Mouse (Mus musculus): ENCODE results near the gene Gm20662. TPM values are rescaled to one million over a fixed set of nuclear protein-coding genes. Genes with fewer than 3 reads are reported as not detected.

Gm20662 gene
- polyA plus RNA-seq, 1 experiment from 2014 or later = 0.13 TPM

- peaks cover 33% of the 10 kb centered on the region for H3K27me3 ChIP-seq (ENCODE audit: control insufficient read depth, insufficient read depth, low read length)
- no peaks in the 10 kb centered on the region for H3K9me3 ChIP-seq (ENCODE audit: control insufficient read depth, low read length)
- H3K4me1 ChIP-seq (ENCODE audit: control insufficient read depth, insufficient read depth, low read length) = peaks cover 7% of the 10 kb centered on the region; the same call in 1 of the 2 replicates
- no peak within 1 kb of the TSS for H3K27ac ChIP-seq (ENCODE audit: low read depth, low read length)
- ATAC-seq (ENCODE audit: insufficient read depth, low FRiP score, low TSS enrichment) (no peak), DNase-seq (ENCODE audit: low spot score) (no peak)
- peak within 1 kb of the TSS; percentile 81 for H3K4me2 ChIP-seq (ENCODE audit: low read depth)
- H3K36me3 ChIP-seq (ENCODE audit: control insufficient read depth, insufficient read depth, low read length) = no peaks in the 10 kb centered on the region
- WGBS = 77% methylated on average over 5 of the region's 5 CpGs
- peak within 1 kb of the TSS; percentile 79 for H3K9ac ChIP-seq (ENCODE audit: low read length)
- peak within 1 kb of the TSS; percentile 57 for H3K4me3 ChIP-seq (ENCODE audit: low read depth, low read length)
Observed at GRCm38 (mm10) chr9:108080168-108080567, 84.0 kb downstream of the Gm20662 start, which contains the start of gene Mst1. Gene Mst1 (plus strand): TSS chr9:108080436.

DNA sequence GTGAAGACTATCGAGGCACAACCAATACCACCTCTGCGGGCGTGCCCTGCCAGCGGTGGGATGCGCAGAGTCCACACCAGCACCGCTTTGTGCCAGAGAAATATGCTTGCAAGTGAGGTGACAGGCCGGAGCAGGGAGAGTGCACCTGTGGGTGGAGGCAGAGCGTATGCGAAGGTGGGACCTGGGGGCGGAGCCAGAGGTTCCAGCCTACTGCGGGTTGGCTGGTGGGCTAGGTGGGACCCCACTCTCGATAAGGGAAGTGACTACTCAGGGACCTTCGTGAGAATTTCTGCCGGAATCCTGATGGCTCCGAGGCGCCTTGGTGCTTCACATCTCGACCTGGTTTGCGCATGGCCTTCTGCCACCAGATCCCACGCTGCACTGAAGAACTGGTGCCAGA, 86.4 kb downstream of the Gm20662 start:
- DNase-seq (ENCODE audit: low spot score) (no peak), ATAC-seq (ENCODE audit: insufficient read depth, low FRiP score, low TSS enrichment) (no peak)
- Histone ChIP-seq H3K4me3 (ENCODE audit: low read depth, low read length) (no peak overlapping the region), H3K36me3 (ENCODE audit: control insufficient read depth, insufficient read depth, low read length) (peaks cover 16% of the 10 kb centered on the region), H3K27me3 (ENCODE audit: control insufficient read depth, insufficient read depth, low read length) (peaks cover 33% of the 10 kb centered on the region), H3K4me2 (ENCODE audit: low read depth) (no peak overlapping the region), H3K27ac (ENCODE audit: low read depth, low read length) (no peak overlapping the region), H3K9ac (ENCODE audit: low read length) (no peak overlapping the region), H3K9me3 (ENCODE audit: control insufficient read depth, low read length) (no peaks in the 10 kb centered on the region), H3K4me1 (ENCODE audit: control insufficient read depth, insufficient read depth, low read length) (peaks cover 7% of the 10 kb centered on the region; the same call in 1 of the 2 replicates)
- WGBS = 5% methylated on average over 19 of the region's 19 CpGs

DNA sequence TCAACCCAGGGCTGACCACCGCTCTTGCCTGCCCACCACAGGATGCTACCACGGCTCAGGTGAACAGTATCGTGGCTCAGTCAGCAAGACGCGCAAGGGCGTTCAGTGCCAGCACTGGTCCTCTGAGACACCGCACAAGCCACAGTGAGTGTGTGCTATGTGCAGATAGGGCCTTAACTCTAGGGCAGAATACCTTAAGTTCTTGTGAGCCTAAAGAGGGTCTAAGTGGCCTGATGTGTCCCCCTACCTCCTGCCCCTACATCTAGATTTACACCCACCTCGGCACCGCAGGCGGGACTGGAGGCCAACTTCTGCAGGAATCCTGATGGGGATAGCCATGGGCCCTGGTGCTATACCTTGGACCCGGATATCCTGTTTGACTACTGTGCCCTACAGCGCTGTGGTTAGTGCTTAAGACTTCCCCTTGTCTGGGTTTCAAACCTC, 86.9 kb downstream of the Gm20662 start, which contains the start of gene Rnf123:
TSS of gene Rnf123 (minus strand) at position 359 of the 444 bp plus-strand sequence.
- DNase-seq (ENCODE audit: low spot score) (no peak), ATAC-seq (ENCODE audit: insufficient read depth, low FRiP score, low TSS enrichment) (no peak)
- H3K27me3 ChIP-seq (ENCODE audit: control insufficient read depth, insufficient read depth, low read length) = peaks cover 33% of the 10 kb centered on the region
- H3K4me1 ChIP-seq (ENCODE audit: control insufficient read depth, insufficient read depth, low read length) = peaks cover 7% of the 10 kb centered on the region; the same call in 1 of the 2 replicates
- WGBS = 36% methylated on average over 12 of the region's 12 CpGs
- H3K27ac ChIP-seq (ENCODE audit: low read depth, low read length) = no peak within 1 kb of the TSS
- no peaks in the 10 kb centered on the region for H3K9me3 ChIP-seq (ENCODE audit: control insufficient read depth, low read length)
- peaks cover 16% of the 10 kb centered on the region for H3K36me3 ChIP-seq (ENCODE audit: control insufficient read depth, insufficient read depth, low read length)
- H3K4me2 ChIP-seq (ENCODE audit: low read depth) = no peak within 1 kb of the TSS
- no peak within 1 kb of the TSS for H3K9ac ChIP-seq (ENCODE audit: low read length)
- H3K4me3 ChIP-seq (ENCODE audit: low read depth, low read length) = no peak within 1 kb of the TSS

DNA sequence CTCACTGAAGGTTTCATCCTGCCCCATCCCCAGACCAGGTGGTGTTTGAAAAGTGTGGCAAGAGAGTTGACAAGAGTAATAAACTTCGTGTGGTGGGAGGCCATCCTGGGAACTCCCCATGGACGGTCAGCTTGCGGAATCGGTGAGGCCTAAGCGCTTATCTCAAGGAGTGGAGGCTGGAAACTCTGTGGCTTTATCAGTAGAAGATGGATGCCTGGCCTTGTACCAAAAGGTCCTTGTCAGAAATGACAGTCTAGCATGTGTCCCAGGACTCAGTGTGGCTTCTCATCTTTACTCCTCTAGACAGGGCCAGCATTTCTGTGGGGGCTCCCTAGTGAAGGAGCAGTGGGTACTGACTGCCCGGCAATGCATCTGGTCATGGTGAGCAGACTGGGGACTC, 87.4 kb downstream of the Gm20662 start:
- no peak for ATAC-seq (ENCODE audit: insufficient read depth, low FRiP score, low TSS enrichment)
- 85% methylated on average over 6 of the region's 6 CpGs for WGBS
- Histone ChIP-seq H3K4me3 (ENCODE audit: low read depth, low read length) (no peak overlapping the region), H3K27me3 (ENCODE audit: control insufficient read depth, insufficient read depth, low read length) (peaks cover 33% of the 10 kb centered on the region), H3K36me3 (ENCODE audit: control insufficient read depth, insufficient read depth, low read length) (peaks cover 16% of the 10 kb centered on the region), H3K27ac (ENCODE audit: low read depth, low read length) (no peak overlapping the region), H3K9ac (ENCODE audit: low read length) (no peak overlapping the region), H3K9me3 (ENCODE audit: control insufficient read depth, low read length) (no peaks in the 10 kb centered on the region), H3K4me1 (ENCODE audit: control insufficient read depth, insufficient read depth, low read length) (peaks cover 2% of the 10 kb centered on the region; the same call in 1 of the 2 replicates), H3K4me2 (ENCODE audit: low read depth) (no peak overlapping the region)
- no peak for DNase-seq (ENCODE audit: low spot score)

DNA sequence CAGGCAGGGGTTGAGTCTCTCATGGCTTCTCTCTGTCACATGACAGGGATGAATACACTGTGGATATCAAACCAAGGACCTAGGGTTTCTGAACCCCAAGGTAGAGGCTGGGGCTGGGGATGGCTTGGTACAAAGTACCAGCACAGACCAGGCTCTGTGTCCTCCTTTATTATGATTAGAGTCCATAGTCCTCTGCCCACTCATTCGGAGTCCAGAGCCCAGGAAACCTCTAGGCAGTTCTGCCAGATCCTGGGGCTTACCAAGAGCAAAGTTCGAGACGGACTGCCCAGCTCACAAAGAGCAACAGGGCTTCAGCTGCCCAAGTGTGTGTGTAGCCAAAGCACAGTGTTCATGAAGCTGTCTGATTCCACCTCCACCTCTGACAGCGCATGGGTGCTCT, 89.1 kb downstream of the Gm20662 start:
- Histone ChIP-seq H3K4me1 (ENCODE audit: control insufficient read depth, insufficient read depth, low read length) (no peaks in the 10 kb centered on the region), H3K27ac (ENCODE audit: low read depth, low read length) (no peak overlapping the region), H3K36me3 (ENCODE audit: control insufficient read depth, insufficient read depth, low read length) (peaks cover 19% of the 10 kb centered on the region), H3K9me3 (ENCODE audit: control insufficient read depth, low read length) (no peaks in the 10 kb centered on the region), H3K4me3 (ENCODE audit: low read depth, low read length) (no peak overlapping the region; the same call in 1 of the 2 replicates), H3K9ac (ENCODE audit: low read length) (no peak overlapping the region), H3K27me3 (ENCODE audit: control insufficient read depth, insufficient read depth, low read length) (peaks cover 33% of the 10 kb centered on the region), H3K4me2 (ENCODE audit: low read depth) (no peak overlapping the region)
- no peak for ATAC-seq (ENCODE audit: insufficient read depth, low FRiP score, low TSS enrichment)
- DNase-seq (ENCODE audit: low spot score) = no peak
- 96% methylated on average over 4 of the region's 4 CpGs for WGBS

- Histone ChIP-seq H3K36me3 (ENCODE audit: control insufficient read depth, insufficient read depth, low read length) (peaks cover 21% of the 10 kb centered on the region), H3K9me3 (ENCODE audit: control insufficient read depth, low read length) (no peaks in the 10 kb centered on the region), H3K4me3 (ENCODE audit: low read depth, low read length) (no peak overlapping the region), H3K27me3 (ENCODE audit: control insufficient read depth, insufficient read depth, low read length) (no peaks in the 10 kb centered on the region), H3K4me2 (ENCODE audit: low read depth) (no peak overlapping the region), H3K4me1 (ENCODE audit: control insufficient read depth, insufficient read depth, low read length) (peaks cover 10% of the 10 kb centered on the region), H3K27ac (ENCODE audit: low read depth, low read length) (no peak overlapping the region), H3K9ac (ENCODE audit: low read length) (no peak overlapping the region)
- ATAC-seq (ENCODE audit: insufficient read depth, low FRiP score, low TSS enrichment) (no peak), DNase-seq (ENCODE audit: low spot score) (no peak)
- WGBS = 96% methylated on average over 7 of the region's 7 CpGs
Observed at GRCm38 (mm10) chr9:108090611-108091120, 94.5 kb downstream of the Gm20662 start.

DNA sequence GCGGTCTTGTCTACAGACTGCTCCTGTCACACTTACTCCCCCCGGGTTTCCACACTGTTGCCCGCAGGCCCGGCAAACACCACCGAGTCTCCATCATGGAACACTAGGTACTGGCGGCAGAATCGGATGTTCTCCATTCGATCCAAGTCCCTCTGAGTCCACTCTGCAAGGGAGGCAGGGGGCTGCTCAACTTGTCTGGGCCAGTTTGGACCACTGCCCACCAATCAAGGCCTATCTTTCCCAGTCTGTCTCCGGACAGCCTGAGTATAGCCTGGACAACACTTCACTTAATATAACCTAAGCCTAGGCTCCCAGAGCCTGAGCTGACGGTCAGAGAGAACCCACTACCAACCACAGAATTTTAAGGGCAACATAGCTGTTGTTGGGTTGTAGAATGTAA, 97.4 kb downstream of the Gm20662 start:
- ATAC-seq (ENCODE audit: insufficient read depth, low FRiP score, low TSS enrichment) (0 out of 2 replicates have a peak, but pooled peaks have one; percentile 4), DNase-seq (ENCODE audit: low spot score) (no peak)
- Histone ChIP-seq H3K4me2 (ENCODE audit: low read depth) (peak overlapping the region; percentile 92), H3K27ac (ENCODE audit: low read depth, low read length) (no peak overlapping the region), H3K9ac (ENCODE audit: low read length) (peak overlapping the region; percentile 74), H3K9me3 (ENCODE audit: control insufficient read depth, low read length) (no peaks in the 10 kb centered on the region), H3K27me3 (ENCODE audit: control insufficient read depth, insufficient read depth, low read length) (no peaks in the 10 kb centered on the region), H3K4me1 (ENCODE audit: control insufficient read depth, insufficient read depth, low read length) (peaks cover 10% of the 10 kb centered on the region), H3K36me3 (ENCODE audit: control insufficient read depth, insufficient read depth, low read length) (peaks cover 9% of the 10 kb centered on the region), H3K4me3 (ENCODE audit: low read depth, low read length) (peak overlapping the region; percentile 76)
- WGBS = 79% methylated on average over 10 of the region's 10 CpGs

DNA sequence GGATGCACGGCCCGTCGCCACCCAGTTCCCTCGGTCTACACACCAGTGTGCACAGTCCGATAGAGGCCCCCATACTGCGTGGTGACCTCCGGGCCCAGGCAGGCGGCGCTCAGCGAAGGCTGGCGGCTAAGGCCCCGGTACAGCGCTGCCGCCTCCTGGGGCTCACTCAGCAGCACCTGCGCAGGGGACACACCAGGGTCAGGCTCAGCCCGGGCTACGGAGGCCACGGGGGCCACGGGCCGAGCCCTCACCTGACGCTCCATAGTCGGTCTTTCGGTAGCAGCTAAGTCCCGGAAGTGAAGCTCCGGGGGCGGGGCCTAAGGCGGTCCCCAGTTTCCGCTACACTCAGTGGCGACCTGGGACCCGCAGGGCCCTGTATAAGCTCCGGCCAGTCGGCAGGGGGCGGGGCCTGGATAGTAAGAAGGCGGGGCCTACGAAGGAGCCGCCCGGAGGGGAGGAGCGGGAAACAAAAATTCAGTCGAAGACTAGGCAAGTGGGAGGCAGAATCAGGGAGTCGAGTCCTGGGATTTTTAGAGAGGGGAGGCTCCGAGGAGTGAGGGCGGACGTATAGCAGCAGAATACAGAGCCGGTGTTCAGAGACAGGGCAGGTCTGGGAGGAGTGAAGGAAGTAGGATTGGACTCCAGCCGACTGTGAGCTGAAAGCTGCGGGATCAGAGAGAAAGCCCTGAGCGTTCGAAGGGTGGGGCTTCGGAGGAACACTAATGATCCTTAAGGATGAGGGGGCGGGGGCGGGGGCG, 98.2 kb downstream of the Gm20662 start, which contains the start of gene Apeh:
TSS of gene Apeh (minus strand) at position 423 of the 758 bp plus-strand sequence.
- under 1% methylated on average over 51 of the region's 52 CpGs for WGBS
- Histone ChIP-seq H3K4me1 (ENCODE audit: control insufficient read depth, insufficient read depth, low read length) (peaks cover 10% of the 10 kb centered on the region), H3K4me2 (ENCODE audit: low read depth) (peak within 1 kb of the TSS; percentile 92), H3K27ac (ENCODE audit: low read depth, low read length) (no peak within 1 kb of the TSS), H3K36me3 (ENCODE audit: control insufficient read depth, insufficient read depth, low read length) (peaks cover 9% of the 10 kb centered on the region), H3K9ac (ENCODE audit: low read length) (peak within 1 kb of the TSS; percentile 74), H3K27me3 (ENCODE audit: control insufficient read depth, insufficient read depth, low read length) (no peaks in the 10 kb centered on the region), H3K4me3 (ENCODE audit: low read depth, low read length) (peak within 1 kb of the TSS; percentile 76), H3K9me3 (ENCODE audit: control insufficient read depth, low read length) (no peaks in the 10 kb centered on the region)
- DNase-seq (ENCODE audit: low spot score) (peak; percentile 96), ATAC-seq (ENCODE audit: insufficient read depth, low FRiP score, low TSS enrichment) (peak; percentile 92)
